8 mouse cellular contexts compared by ENCODE assay signal in genomic region chr2:33347607-33348006, GRCm38 (mm10). TPM values are rescaled to one million over a fixed set of nuclear protein-coding genes. Genes with fewer than 3 reads are reported as not detected.
DNase-seq lines count a peak whose midpoint lies in the region; ATAC-seq and TF ChIP-seq lines count a peak whose summit lies in the region.

No protein-coding gene starts in this region.

- no peaks in the 10 kb centered on the region for H3K9me3 ChIP-seq in heart, embryonic 10.5 days

- H3K27ac ChIP-seq in heart, embryonic 10.5 days: no peak overlapping the region
- no peak overlapping the region for H3K27ac ChIP-seq in gastrocnemius, adult 2 months

- no peaks in the 10 kb centered on the region for H3K27me3 ChIP-seq in heart, embryonic 10.5 days (ENCODE audit: insufficient read depth, poor library complexity, severe bottlenecking)

- H3K4me3 ChIP-seq in heart, embryonic 10.5 days: no peak overlapping the region
- H3K4me3 ChIP-seq in gastrocnemius, adult 2 months: no peak overlapping the region

- peak; percentile 70 for ATAC-seq in megakaryocyte progenitor cell, adult 5-6 weeks (replicated peaks; ENCODE audit: poor library complexity)

- peaks cover 52% of the 10 kb centered on the region for H3K4me1 ChIP-seq in heart, embryonic 10.5 days

- H3K36me3 ChIP-seq in heart, embryonic 10.5 days: no peaks in the 10 kb centered on the region

- TF ChIP-seq CTCF in gastrocnemius, adult 2 months (IDR thresholded peaks at IDR 0.05): peak; percentile 74

- WGBS in heart, embryonic 10.5 days: 27% methylated on average over 3 of the region's 3 CpGs

- peak; percentile 50 to 78 for DNase-seq in heart, postnatal 14 days
- no peak for DNase-seq in heart, embryonic 10.5 days (ENCODE audit: low spot score)
- peak; percentile 54 for DNase-seq in ovary, postnatal 14 days (ENCODE audit: low spot score)
- DNase-seq in ovary, postnatal 10 days (ENCODE audit: low spot score): no peak
- DNase-seq in adrenal gland, postnatal 36 days: peak; percentile 39 to 62
- DNase-seq in gastrocnemius, adult 2 months: peak; percentile 74
- DNase-seq in urinary bladder, postnatal 10 days (ENCODE audit: low spot score): no peak

- intact Hi-C loops in heart, postnatal 14 days (cut with DNase I): loop anchor here (2.0 kb wide), 2 partner anchors 31 to 129 kb away; no protein-coding TSS in a partner anchor
- intact Hi-C loops in gastrocnemius, adult 2 months (cut with DNase I): loop anchor here (2.0 to 10.0 kb wide), 3 partner anchors 31 to 363 kb away; partner anchors contain the start of gene Slc2a8

RNA-seq across cellular contexts. Expression of gene Ralgps1, which starts 23.7 kb away (rescaled TPM):
- 1 to 10 TPM; 7.5 to 7.6 TPM for total RNA-seq in heart, postnatal 14 days (2021)
- 3.8 and 6.4 TPM in 2 replicates for polyA plus RNA-seq in heart, embryonic 10.5 days (2016; fragmentation: Nextera tagmentation; extraction: Ambion mirVana)
- total RNA-seq in adrenal gland, postnatal 36 days (2021): 1 to 10 TPM; 3.6 to 4.3 TPM
- 1 to 10 TPM; 2.5 to 3.1 TPM for total RNA-seq in gastrocnemius, adult 2 months (2021)
- total RNA-seq in megakaryocyte progenitor cell, adult 5-6 weeks (2015): 1.7 and 2.4 TPM in 2 replicates
- 0.42 and 0.68 TPM in 2 replicates for total RNA-seq in megakaryocyte progenitor cell, adult 5-6 weeks (2017)

Comparison
In these comparisons a context has a peak if more than half of its experiments do, and no peak if none do; other contexts are left out.
1. DNase-seq: peak in heart, postnatal 14 days (2 of 2), ovary, postnatal 14 days (single experiment), adrenal gland, postnatal 36 days (2 of 2) and gastrocnemius, adult 2 months (single experiment); none in heart, embryonic 10.5 days (single experiment), ovary, postnatal 10 days (single experiment) and urinary bladder, postnatal 10 days (single experiment).